In the genomic region with DNA sequence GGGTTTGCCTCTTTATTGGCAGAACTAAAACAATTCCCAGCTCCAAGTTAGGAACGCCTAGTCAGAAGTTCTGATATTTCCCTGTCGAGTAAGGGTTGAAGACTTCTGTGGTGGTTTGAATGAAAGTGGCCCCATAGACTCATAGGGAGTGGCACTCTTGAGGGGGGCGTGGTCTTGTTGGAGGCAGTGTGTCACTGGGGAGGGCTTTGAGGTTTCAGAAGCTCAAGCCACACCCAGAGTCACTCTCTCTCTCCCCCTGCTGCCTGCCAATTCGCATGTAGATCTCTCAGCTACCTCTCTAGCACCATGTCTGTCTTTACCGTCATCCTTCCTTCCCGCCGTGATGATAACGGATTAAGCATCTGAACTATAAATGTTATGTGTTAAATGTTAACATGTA, we compare ENCODE assay signal across 19 mouse cellular contexts. TPM values are rescaled to one million over a fixed set of nuclear protein-coding genes. Genes with fewer than 3 reads are reported as not detected.
DNase-seq lines count a peak whose midpoint lies in the region; ATAC-seq and TF ChIP-seq lines count a peak whose summit lies in the region.
"Had no signal": no experiment of that assay in that cellular context is flagged by ENCODE, and none has a peak within 500 bp of the region (broad histone marks: within the 10 kb centered on the region; RNA-seq: fewer than 3 reads in every experiment).

No protein-coding gene starts in this region.

- TF ChIP-seq EP300 in CH12.LX (IDR thresholded peaks at IDR 0.05; ENCODE audit: low read length) = no peak

- H3K4me3 ChIP-seq in CH12.LX (replicated peaks in 1 of 3; ENCODE audit: low read depth in 2 of 3, low read length in 2 of 3, poor library complexity in 1 of 3) = no peak overlapping the region
- no peak overlapping the region for H3K4me3 ChIP-seq in embryonic facial prominence, embryonic 13.5 days
- H3K4me3 ChIP-seq in limb, embryonic 13.5 days = no peak overlapping the region
- H3K4me3 ChIP-seq: forebrain, embryonic 12.5 days; heart, embryonic 12.5 days; hindbrain, embryonic 13.5 days had no signal

- dilution Hi-C loops in CH12.LX (cut with MboI; ENCODE audit: extremely low pct_ligation_motif_present, extremely low pct_unique_long_range_greater_than_20kb, low sequenced_read_pairs) = no loop called here

- in situ Hi-C loops in CH12.LX (cut with MboI; ENCODE audit: low pct_ligation_motif_present, low pct_unique_long_range_greater_than_20kb, low sequenced_read_pairs) = no loop called here

- H3K27me3 ChIP-seq in CH12.LX (replicated peaks) = no peaks in the 10 kb centered on the region
- H3K27me3 ChIP-seq in embryonic facial prominence, embryonic 13.5 days = no peaks in the 10 kb centered on the region
- no peaks in the 10 kb centered on the region for H3K27me3 ChIP-seq in limb, embryonic 13.5 days
- H3K27me3 ChIP-seq: forebrain, embryonic 12.5 days; heart, embryonic 12.5 days; hindbrain, embryonic 13.5 days had no signal

- no peaks in the 10 kb centered on the region; a peak in 2 of 4 replicates for H3K4me1 ChIP-seq in CH12.LX (ENCODE audit: control insufficient read depth in 1 of 2, insufficient read depth in 2 of 2)
- peaks cover 24% of the 10 kb centered on the region for H3K4me1 ChIP-seq in embryonic facial prominence, embryonic 13.5 days
- H3K4me1 ChIP-seq in limb, embryonic 13.5 days = peaks cover 37% of the 10 kb centered on the region
- H3K4me1 ChIP-seq: forebrain, embryonic 12.5 days; heart, embryonic 12.5 days; hindbrain, embryonic 13.5 days had no signal

- no peaks in the 10 kb centered on the region for H3K79me2 ChIP-seq in CH12.LX (replicated peaks; ENCODE audit: control insufficient read depth, extremely low read depth, insufficient read depth, poor library complexity, severe bottlenecking)

- H3K4me2 ChIP-seq in CH12.LX (ENCODE audit: insufficient read depth, low read depth, poor library complexity, severe bottlenecking) = no peak overlapping the region
- H3K4me2 ChIP-seq in embryonic facial prominence, embryonic 13.5 days = no peak overlapping the region
- peak overlapping the region; percentile 32 for H3K4me2 ChIP-seq in limb, embryonic 13.5 days (replicated peaks)
- H3K4me2 ChIP-seq: forebrain, embryonic 12.5 days; heart, embryonic 12.5 days; hindbrain, embryonic 13.5 days had no signal

- ATAC-seq in embryonic facial prominence, embryonic 13.5 days (ENCODE audit: insufficient number of reproducible peaks, insufficient read depth, low FRiP score, low TSS enrichment, low read depth) = no peak
- ATAC-seq in limb, embryonic 13.5 days (ENCODE audit: low FRiP score, low read depth) = peak; percentile 73
- ATAC-seq: inflammation-experienced regulatory T-cells, adult 6 months had no signal

- peak; percentile 21 for DNase-seq in CH12.LX (ENCODE audit: extremely low read depth)
- DNase-seq in ES-CJ7 (ENCODE audit: low read depth, low spot score) = peak; percentile 92
- no peak for DNase-seq in frontal cortex, postnatal 36 days (ENCODE audit: low spot score in 2 of 2)
- DNase-seq in c-Kit-positive CD71-positive TER-119-positive erythroid progenitor cells, embryonic 14.5 days (ENCODE audit: low spot score) = no peak
- DNase-seq in right cerebral cortex, postnatal 14 days = no peak
- DNase-seq: adrenal gland, adult 2 months; cerebellum, postnatal 10 days; gastrocnemius, postnatal 14 days; kidney, adult 2 months; kidney, postnatal 10 days; lung, adult 18-20 months; right cerebral cortex, adult 18-20 months; thymus, postnatal 14 days had no signal

- no peaks in the 10 kb centered on the region for H3K36me3 ChIP-seq in CH12.LX (replicated peaks in 1 of 2; ENCODE audit: control insufficient read depth in 1 of 2, insufficient read depth in 1 of 2, low read length in 1 of 2)
- H3K36me3 ChIP-seq in embryonic facial prominence, embryonic 13.5 days = no peaks in the 10 kb centered on the region
- no peaks in the 10 kb centered on the region for H3K36me3 ChIP-seq in limb, embryonic 13.5 days
- H3K36me3 ChIP-seq: forebrain, embryonic 12.5 days; heart, embryonic 12.5 days; hindbrain, embryonic 13.5 days had no signal

- TF ChIP-seq RAD21 in CH12.LX (IDR thresholded peaks at IDR 0.05; ENCODE audit: low read depth, low read length) = no peak

- TF ChIP-seq CTCF in CH12.LX (conservative IDR thresholded peaks at IDR 0.05 in 1 of 2, IDR thresholded peaks at IDR 0.05 in 1 of 2; ENCODE audit: low read depth in 2 of 2, low read length in 2 of 2) = no peak

- H3K27ac ChIP-seq in CH12.LX (ENCODE audit: insufficient read depth, low read depth) = no peak overlapping the region
- H3K27ac ChIP-seq in embryonic facial prominence, embryonic 13.5 days = peak overlapping the region; percentile 85; the same call in 1 of the 2 replicates
- peak overlapping the region; percentile 86 for H3K27ac ChIP-seq in limb, embryonic 13.5 days
- H3K27ac ChIP-seq: forebrain, embryonic 12.5 days; hindbrain, embryonic 13.5 days had no signal

- no peaks in the 10 kb centered on the region for H3K9me3 ChIP-seq in CH12.LX (replicated peaks; ENCODE audit: low read length)
- no peaks in the 10 kb centered on the region for H3K9me3 ChIP-seq in embryonic facial prominence, embryonic 13.5 days
- H3K9me3 ChIP-seq in limb, embryonic 13.5 days = no peaks in the 10 kb centered on the region
- H3K9me3 ChIP-seq: forebrain, embryonic 12.5 days; heart, embryonic 12.5 days; hindbrain, embryonic 13.5 days had no signal

- H3K9ac ChIP-seq in CH12.LX (ENCODE audit: insufficient read depth, low read depth) = no peak overlapping the region
- H3K9ac ChIP-seq in embryonic facial prominence, embryonic 13.5 days = no peak overlapping the region
- no peak overlapping the region for H3K9ac ChIP-seq in limb, embryonic 13.5 days
- H3K9ac ChIP-seq: forebrain, embryonic 12.5 days; heart, embryonic 12.5 days; hindbrain, embryonic 13.5 days had no signal

- no peak for TF ChIP-seq POLR2A in CH12.LX (IDR thresholded peaks at IDR 0.05; ENCODE audit: low read depth, low read length)

- 80% methylated on average over 8 of the region's 8 CpGs for WGBS in embryonic facial prominence, embryonic 13.5 days
- WGBS in limb, embryonic 13.5 days = 55% methylated on average over 8 of the region's 8 CpGs

TF ChIP-seq in CH12.LX, 34 proteins besides CTCF, POLR2A, EP300 and RAD21:
- TF ChIP-seq JUND (conservative IDR thresholded peaks at IDR 0.05; ENCODE audit: low read depth, low read length) (no peak), TBP (conservative IDR thresholded peaks at IDR 0.05; ENCODE audit: low read depth, low read length) (no peak), CHD2 (IDR thresholded peaks at IDR 0.05; ENCODE audit: low read length) (no peak), SMC3 (IDR thresholded peaks at IDR 0.05; ENCODE audit: low read depth, low read length) (no peak), ZMIZ1 (IDR thresholded peaks at IDR 0.05; ENCODE audit: low read depth, low read length) (no peak), MEF2A (IDR thresholded peaks at IDR 0.05; ENCODE audit: borderline replicate concordance, low read depth, low read length) (no peak), POLR2AphosphoS2 (IDR thresholded peaks at IDR 0.05; ENCODE audit: low read depth, low read length) (no peak), ZC3H11A (IDR thresholded peaks at IDR 0.05; ENCODE audit: low read depth, low read length) (no peak), JUN (IDR thresholded peaks at IDR 0.05; ENCODE audit: insufficient read depth, low read depth, low read length) (no peak), MAFK (IDR thresholded peaks at IDR 0.05; ENCODE audit: insufficient replicate concordance, low read length) (no peak), ETS1 (conservative IDR thresholded peaks at IDR 0.05; ENCODE audit: low read depth, low read length) (no peak), KAT2A (IDR thresholded peaks at IDR 0.05; ENCODE audit: insufficient replicate concordance, low read length) (no peak), CHD1 (IDR thresholded peaks at IDR 0.05; ENCODE audit: low read depth, low read length) (no peak), MAZ (IDR thresholded peaks at IDR 0.05; ENCODE audit: low read depth, low read length) (no peak), NRF1 (IDR thresholded peaks at IDR 0.05; ENCODE audit: low read depth, low read length) (no peak), ELF1 (IDR thresholded peaks at IDR 0.05; ENCODE audit: low read depth, low read length) (no peak), SIN3A (IDR thresholded peaks at IDR 0.05; ENCODE audit: low read length) (no peak)
TF ChIP-seq in CH12.LX: peak in this region for 0.

RNA-seq across cellular contexts. Expression of a gene that starts 19.5 kb away (rescaled TPM):
- total RNA-seq in CH12.LX (2012; rRNA removed) (2.2 and 2.5 TPM in 2 replicates), CH12.LX (2014; rRNA removed) (5.0 and 5.2 TPM in 2 replicates)
- polyA plus RNA-seq in CH12.LX (2012; ENCODE audit: insufficient read length, low read depth) = 4.2 and 4.8 TPM in 2 replicates
- 15.6 and 16.5 TPM in 2 replicates for polyA plus RNA-seq in embryonic facial prominence, embryonic 13.5 days (2015; fragmentation: Nextera tagmentation; extraction: Ambion mirVana)
- 14.2 and 15.8 TPM in 2 replicates for polyA plus RNA-seq in limb, embryonic 13.5 days (2015; fragmentation: Nextera tagmentation; extraction: Ambion mirVana)

Comparison
In these comparisons a context has a peak if more than half of its experiments do, and no peak if none do; other contexts are left out.
1. DNase-seq: peak in CH12.LX (single experiment) and ES-CJ7 (single experiment); none in frontal cortex, postnatal 36 days (0 of 2), c-Kit-positive CD71-positive TER-119-positive erythroid progenitor cells, embryonic 14.5 days (single experiment) and right cerebral cortex, postnatal 14 days (single experiment).